Mouse (Mus musculus) ES-Bruce4 (cell line): ENCODE results near the gene Nek8. TPM values are rescaled to one million over a fixed set of nuclear protein-coding genes. Genes with fewer than 3 reads are reported as not detected.
A peak's percentile ranks its signal among the peaks of the same experiment; 100 is the strongest.

Experiments used
- H3K27ac ChIP-seq: 2 replicates; pipeline ENCODE4 v1.5.1; 2012; ENCODE audit warnings: low read length, inconsistent platforms; ENCODE audit not compliant: insufficient read depth
- H3K27me3 ChIP-seq: 2 replicates; pipeline ENCODE4 v1.6.1; 2012; ENCODE audit warnings: mild to moderate bottlenecking, low read length, inconsistent platforms; ENCODE audit not compliant: control insufficient read depth, poor library complexity, insufficient read depth, severe bottlenecking
- H3K36me3 ChIP-seq: 2 replicates; pipeline ENCODE4 v1.6.1; 2012; ENCODE audit warnings: inconsistent platforms, mild to moderate bottlenecking, low read length, moderate library complexity; ENCODE audit not compliant: control insufficient read depth, poor library complexity, insufficient read depth, severe bottlenecking
- H3K4me1 ChIP-seq: one replicate; pipeline ENCODE4 v1.8.1; 2011; ENCODE audit warnings: low read length; ENCODE audit not compliant: control insufficient read depth, insufficient read depth
- H3K4me3 ChIP-seq: 2 replicates; pipeline ENCODE4 v1.5.1; 2011; ENCODE audit warnings: low read depth, mild to moderate bottlenecking, low read length
- H3K9ac ChIP-seq: 2 replicates; pipeline ENCODE4 v1.6.1; 2012; ENCODE audit warnings: low read depth, mild to moderate bottlenecking, inconsistent platforms; ENCODE audit not compliant: poor library complexity, severe bottlenecking
- H3K9me3 ChIP-seq: replicated peaks from 2 replicates; pipeline ENCODE4 v1.6.1; 2012; ENCODE audit warnings: mild to moderate bottlenecking, low read length, inconsistent platforms; ENCODE audit not compliant: control insufficient read depth, poor library complexity, insufficient read depth, severe bottlenecking
- CTCF ChIP-seq: IDR thresholded peaks from one replicate; pipeline ENCODE4 v1.8.1; 2011; ENCODE audit warnings: low read depth, low read length
- EP300 ChIP-seq: IDR thresholded peaks from 2 replicates; pipeline ENCODE4 v1.6.1; 2011; ENCODE audit warnings: low read depth, low read length; ENCODE audit not compliant: insufficient read depth
- POLR2A ChIP-seq: IDR thresholded peaks from one replicate; pipeline ENCODE4 v1.8.1; 2011; ENCODE audit warnings: low read length; ENCODE audit not compliant: insufficient read depth
- polyA plus RNA-seq: library from polyadenylated mRNA; stranded (reverse); fragments of >200 nt; gene quantifications from 2 replicates; pipeline ENCODE4 v1.2.4, GENCODE M21; 2011; ENCODE audit warnings: low read depth; ENCODE audit not compliant: missing spikeins, insufficient read depth, insufficient read length

Nek8 gene
- polyA plus RNA-seq, 1 experiment = 18.1 TPM

DNA sequence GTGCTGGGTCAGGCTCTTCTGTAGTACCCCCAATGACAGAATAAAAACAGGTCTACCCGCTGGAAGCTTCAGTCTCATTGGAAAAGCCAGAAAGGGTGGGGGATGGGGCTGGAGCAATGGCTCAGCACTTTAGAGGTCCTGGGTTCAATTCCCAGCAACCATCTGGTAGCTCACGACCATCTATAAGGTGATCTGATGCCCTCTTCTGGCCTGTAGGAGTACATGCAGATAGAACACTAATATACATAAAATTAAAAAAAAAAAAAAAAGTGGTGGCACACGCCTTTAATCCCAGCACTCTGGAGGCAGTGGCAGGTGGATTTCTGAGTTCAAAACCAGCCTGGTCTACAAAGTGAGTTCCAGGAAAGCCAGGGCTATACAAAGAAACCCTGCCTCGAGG lies 5.1 kb downstream of the Nek8 start:
- H3K4me3 ChIP-seq = no peak overlapping the region

GRCm38 (mm10) chr11:78170306-78170705 lies 6.2 kb downstream of the Nek8 start:
- Histone ChIP-seq H3K36me3 (no peaks in the 10 kb centered on the region), H3K27me3 (no peaks in the 10 kb centered on the region), H3K4me3 (peak overlapping the region; percentile 25), H3K27ac (no peak overlapping the region), H3K4me1 (peaks cover 8% of the 10 kb centered on the region), H3K9me3 (no peaks in the 10 kb centered on the region), H3K9ac (peak overlapping the region; percentile 5; the same call in 1 of the 2 replicates)
- TF ChIP-seq EP300 = no peak
- no peak for TF ChIP-seq CTCF
- no peak for TF ChIP-seq POLR2A

More for the DNA sequence above, 5.1 kb downstream of the Nek8 start:
- TF ChIP-seq EP300 = no peak
- Histone ChIP-seq H3K4me1 (peaks cover 8% of the 10 kb centered on the region), H3K9ac (peak overlapping the region; percentile 5; the same call in 1 of the 2 replicates), H3K9me3 (no peaks in the 10 kb centered on the region), H3K27me3 (no peaks in the 10 kb centered on the region), H3K27ac (no peak overlapping the region), H3K36me3 (no peaks in the 10 kb centered on the region)

- Histone ChIP-seq H3K27ac (no peak overlapping the region), H3K27me3 (no peaks in the 10 kb centered on the region), H3K9ac (no peak overlapping the region), H3K9me3 (no peaks in the 10 kb centered on the region), H3K36me3 (no peaks in the 10 kb centered on the region), H3K4me3 (peak overlapping the region; percentile 17), H3K4me1 (peaks cover 8% of the 10 kb centered on the region)
- TF ChIP-seq POLR2A (no peak), EP300 (peak; percentile 69; the same call in 1 of the 2 replicates)
Measured at GRCm38 (mm10) chr11:78168541-78169468, 7.7 kb downstream of the Nek8 start.

- TF ChIP-seq POLR2A = no peak
- no peak for TF ChIP-seq EP300
- no peak for TF ChIP-seq CTCF
- H3K4me1 ChIP-seq = peaks cover 11% of the 10 kb centered on the region
- no peaks in the 10 kb centered on the region for H3K36me3 ChIP-seq
- no peaks in the 10 kb centered on the region for H3K9me3 ChIP-seq
- H3K4me3 ChIP-seq = no peak overlapping the region
- peak overlapping the region; percentile 96 for H3K27ac ChIP-seq
- H3K27me3 ChIP-seq = no peaks in the 10 kb centered on the region
- H3K9ac ChIP-seq = peak overlapping the region; percentile 96
Measured at GRCm38 (mm10) chr11:78167257-78167959, 9.1 kb downstream of the Nek8 start.

DNA sequence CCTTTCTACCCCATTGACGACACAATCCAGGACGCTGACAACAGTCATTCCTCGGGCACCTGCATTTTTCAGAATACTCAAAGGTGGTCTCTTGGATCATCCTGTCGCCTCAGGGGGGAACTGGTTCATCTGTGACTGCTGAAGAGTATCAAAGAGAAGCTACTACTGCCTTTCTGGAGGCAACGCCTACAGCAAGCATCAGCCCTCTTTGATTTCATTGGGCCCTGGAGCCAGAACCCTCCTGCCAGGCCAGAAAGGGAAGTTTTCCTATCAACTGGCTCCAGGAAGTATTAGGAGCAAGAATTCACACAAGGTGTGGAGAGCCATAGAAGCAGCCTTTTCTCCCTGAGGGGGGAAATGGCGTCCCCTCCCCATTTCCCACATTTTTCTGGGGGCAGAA lies 9.8 kb downstream of the Nek8 start:
- TF ChIP-seq POLR2A (no peak), EP300 (no peak), CTCF (no peak)
- Histone ChIP-seq H3K9me3 (no peaks in the 10 kb centered on the region), H3K9ac (peak overlapping the region; percentile 96), H3K27me3 (no peaks in the 10 kb centered on the region), H3K4me3 (no peak overlapping the region), H3K27ac (peak overlapping the region; percentile 96), H3K4me1 (peaks cover 11% of the 10 kb centered on the region), H3K36me3 (peaks cover 7% of the 10 kb centered on the region)

DNA sequence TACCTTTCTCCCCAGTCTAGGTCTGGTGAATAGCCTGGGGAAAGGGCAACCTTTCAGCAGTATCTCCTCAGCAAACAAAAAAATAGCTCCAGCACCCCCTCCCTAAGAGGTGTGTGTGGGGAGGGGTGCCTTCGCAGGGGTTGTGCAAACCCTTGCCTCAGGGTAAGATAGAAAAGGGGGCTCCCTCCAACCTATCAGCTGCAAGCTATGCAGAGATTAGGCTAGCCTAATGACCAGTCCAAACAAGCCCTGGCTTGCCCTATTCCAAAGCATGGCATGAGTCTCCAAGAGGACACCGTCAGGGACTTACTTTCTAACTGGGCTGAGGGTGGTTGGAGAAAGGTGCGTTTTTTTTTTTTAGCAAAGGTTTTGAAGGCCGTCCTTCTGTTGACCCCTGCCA lies 10.3 kb downstream of the Nek8 start:
- H3K9me3 ChIP-seq = no peaks in the 10 kb centered on the region
- peak overlapping the region; percentile 96 for H3K27ac ChIP-seq
- no peaks in the 10 kb centered on the region for H3K27me3 ChIP-seq
- H3K9ac ChIP-seq = peak overlapping the region; percentile 96
- H3K4me3 ChIP-seq = peak overlapping the region; percentile 59; the same call in 1 of the 2 replicates
- H3K36me3 ChIP-seq = peaks cover 11% of the 10 kb centered on the region
- H3K4me1 ChIP-seq = peaks cover 11% of the 10 kb centered on the region
- TF ChIP-seq POLR2A (no peak), EP300 (no peak), CTCF (no peak)
